Mouse (Mus musculus) common myeloid progenitor, adult 5-6 weeks (primary cell): Measurements from ENCODE around the gene Acsbg1. TPM values are rescaled to one million over a fixed set of nuclear protein-coding genes. Genes with fewer than 3 reads are reported as not detected.
"Not testable (repeated sequence)": the region's sequence is repeated elsewhere in the genome, so short reads cannot be mapped to it uniquely, and the experiment has no call there.

Experiments
- ATAC-seq: replicated peaks from 2 replicates; pipeline ENCODE4 v1.8.0; 2016; ENCODE audit warnings: low read depth, mild to moderate bottlenecking, moderate TSS enrichment, inconsistent platforms; ENCODE audit not compliant: poor library complexity, severe bottlenecking
- total RNA-seq: library from RNA; stranded (forward); fragments of 200-1000, 187-1606 nt; gene quantifications from 2 replicates; pipeline ENCODE4 v1.2.3, GENCODE M21; 2017

The Acsbg1 gene
- not detected in 2 replicates for total RNA-seq

DNA sequence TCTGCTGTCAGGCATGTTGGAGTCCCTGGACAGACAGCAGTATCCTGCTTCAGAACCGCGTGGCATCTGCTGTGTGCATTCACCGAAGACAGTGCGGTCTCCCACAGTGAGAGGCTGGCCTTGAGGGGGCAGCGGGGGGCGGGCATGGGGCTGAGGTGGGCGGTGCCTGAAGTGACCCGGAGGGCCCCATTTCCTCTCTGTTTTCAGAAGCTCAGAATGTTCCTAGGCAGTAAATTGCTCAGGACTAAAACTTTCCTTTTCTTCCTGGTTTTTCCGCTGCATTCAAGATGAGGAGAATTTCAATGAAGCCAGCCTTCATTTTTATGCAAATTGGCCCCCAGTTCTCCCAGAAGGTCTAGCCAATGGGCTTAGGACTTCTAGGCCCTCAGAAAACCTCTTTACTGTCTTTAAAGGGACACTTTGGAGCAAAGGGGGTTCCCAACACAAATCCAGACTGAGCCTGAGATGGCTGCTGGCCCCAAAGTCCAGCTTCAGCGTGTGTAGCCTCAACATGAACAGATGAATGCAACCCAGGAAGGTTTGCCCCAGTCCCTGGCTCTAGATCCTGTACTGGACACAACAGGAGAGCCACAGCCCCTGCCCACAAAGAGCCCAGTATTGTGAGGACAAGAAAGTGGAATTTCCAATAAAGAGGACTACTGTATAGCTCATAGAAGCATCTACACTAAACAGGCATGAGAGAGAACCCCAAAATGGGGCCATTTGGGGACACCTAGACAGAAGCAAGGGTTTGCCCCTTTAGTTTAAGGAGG, at the start of gene Acsbg1:
Gene Acsbg1, minus strand, starts transcription at position 266 of the 773 bp plus-strand sequence.
- ATAC-seq = 0 out of 2 replicates have a peak, but pooled peaks have one; percentile 22

DNA sequence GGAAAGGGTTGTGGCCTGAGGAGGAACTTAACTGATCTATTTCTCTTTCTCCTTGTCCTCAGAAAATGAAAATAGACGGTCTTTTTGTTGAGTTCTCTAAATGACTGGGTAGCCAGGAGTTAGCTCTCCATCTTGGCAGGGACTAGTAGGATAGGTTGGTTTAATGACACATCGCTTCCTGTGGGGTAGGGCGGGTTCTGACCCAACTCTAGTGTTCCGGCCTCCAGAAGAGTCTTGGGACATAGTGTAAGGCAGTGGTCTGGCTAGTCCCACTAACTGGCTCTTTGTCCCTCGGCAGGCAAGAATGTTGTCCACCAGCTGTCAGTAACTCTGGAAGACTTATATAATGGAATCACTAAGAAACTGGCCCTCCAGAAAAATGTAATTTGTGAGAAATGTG, 46.4 kb upstream of the Acsbg1 start:
- no peak for ATAC-seq

DNA sequence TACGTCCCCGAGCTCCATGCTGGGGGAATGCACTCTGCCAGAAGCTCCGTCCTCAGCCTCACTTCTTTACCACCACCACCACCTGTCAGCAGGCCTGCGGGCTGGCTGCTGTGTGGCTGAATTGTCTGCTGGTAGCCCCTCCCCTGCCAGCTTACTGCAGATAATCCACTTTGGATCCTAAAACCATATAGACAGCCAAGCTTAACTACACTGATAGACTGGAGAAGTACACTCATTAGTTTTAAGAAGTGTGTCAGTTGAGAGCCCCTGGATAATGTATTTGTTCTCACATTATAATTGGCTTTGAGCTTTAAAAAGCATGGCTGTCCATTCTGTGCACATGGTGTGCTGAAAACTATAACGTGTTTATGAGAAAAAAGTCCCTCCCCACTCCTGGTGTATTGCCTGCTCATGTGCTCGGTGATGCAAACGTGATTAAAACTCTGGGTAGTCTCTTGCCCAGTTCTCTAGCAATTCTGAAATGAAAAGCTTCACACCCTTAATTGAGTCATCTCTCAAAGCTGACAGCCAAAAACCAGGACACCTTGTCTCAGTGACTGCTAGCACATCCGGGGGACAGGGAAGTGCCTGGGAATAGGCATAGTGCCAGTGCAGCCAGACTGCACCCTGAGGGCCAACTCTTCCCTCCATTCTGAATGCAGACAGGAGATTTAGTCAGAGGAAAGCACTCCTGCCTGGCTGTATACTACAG, 45.8 kb upstream of the Acsbg1 start:
- no peak for ATAC-seq

DNA sequence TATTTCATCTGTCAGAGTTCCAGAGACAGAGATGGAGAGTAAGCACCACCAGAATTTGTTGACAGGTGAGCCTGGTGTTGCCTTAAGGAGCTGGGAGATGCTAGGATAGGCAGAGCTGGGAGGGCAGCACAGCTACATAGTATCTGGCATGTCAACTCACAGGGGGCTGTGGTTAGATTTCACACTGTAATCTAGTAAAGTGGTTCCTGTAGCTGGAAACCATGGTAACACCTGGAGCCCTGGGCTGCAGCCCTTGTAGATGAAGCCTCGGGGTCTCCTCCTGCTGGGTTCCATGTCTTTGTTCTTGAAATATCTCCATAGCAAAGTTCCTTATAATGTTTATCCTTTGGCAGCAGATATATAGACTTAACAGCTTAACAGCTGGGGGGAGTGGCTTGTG, 43.9 kb upstream of the Acsbg1 start:
- ATAC-seq = no peak

DNA sequence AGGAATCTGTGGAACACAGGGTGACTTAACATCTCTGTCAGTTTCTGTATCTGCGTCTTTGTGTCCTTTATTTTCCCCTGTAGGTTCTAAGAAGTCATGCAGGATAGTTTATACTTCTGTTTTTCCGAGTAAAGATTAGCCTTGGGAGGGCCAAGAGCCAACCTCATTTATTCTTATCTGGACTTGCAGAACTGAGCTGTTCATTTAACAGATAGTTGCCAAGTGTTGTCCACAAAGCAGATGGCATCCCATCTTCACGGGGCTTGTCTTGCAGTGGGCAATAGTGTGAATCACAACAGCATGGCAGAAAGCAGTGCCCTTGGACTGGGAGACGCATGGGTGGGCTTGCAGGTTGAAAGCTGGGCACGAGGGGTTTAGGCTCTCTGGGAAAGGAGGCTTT, 42.7 kb upstream of the Acsbg1 start:
- peak; percentile 52 for ATAC-seq

DNA sequence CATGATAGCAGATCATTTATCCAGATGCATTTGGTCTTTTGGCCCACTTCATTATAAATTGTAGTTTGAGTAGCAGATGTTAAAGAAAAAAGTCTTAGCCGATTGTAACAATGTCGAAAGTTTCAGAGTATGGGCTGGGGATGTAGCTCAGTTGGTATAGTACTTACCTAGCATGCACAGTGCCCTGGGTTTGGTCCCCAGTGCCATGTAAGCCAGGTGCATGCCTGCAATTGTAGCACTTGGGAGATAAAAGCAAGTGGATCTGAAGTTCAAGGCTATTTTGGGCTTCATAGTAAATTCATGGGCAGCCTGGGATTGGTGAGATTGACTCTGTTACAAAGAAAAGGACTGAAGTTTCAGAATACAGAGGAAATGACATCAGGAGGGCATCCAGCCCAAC, 40.9 kb upstream of the Acsbg1 start:
- ATAC-seq = no peak

DNA sequence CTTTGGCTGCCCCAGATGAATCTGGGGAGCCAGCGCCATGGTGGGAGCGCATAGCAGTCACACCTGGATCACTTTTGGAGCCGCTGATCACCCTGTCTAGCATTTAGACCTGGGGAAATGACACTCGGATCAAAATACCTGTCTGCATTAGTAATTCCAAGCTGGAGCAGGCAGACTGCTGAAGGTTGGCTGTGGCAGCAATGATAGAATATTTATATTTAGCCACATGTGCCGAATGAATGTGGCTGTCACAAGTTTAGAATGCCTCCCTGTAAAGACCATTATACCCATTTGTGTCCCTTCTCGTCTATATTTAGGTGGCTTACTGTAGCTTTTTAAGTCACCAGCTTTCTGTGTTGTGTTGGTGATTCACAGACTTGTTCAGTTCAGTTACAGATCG, 39.1 kb upstream of the Acsbg1 start:
- ATAC-seq = no peak

DNA sequence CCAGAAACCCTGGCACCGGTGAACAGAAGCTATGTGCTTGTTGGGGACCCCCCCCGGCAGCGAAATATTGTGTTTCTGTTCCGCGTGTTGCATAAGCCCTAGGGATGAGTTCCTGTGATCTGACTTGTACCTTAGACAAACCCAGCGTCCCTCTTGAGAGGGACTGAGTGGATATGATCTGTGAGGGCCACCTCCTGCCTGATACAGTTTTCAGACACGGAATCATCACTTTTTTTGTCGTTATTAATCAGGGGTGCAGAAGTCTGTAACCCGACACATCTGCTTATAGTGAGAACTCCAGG, 38.5 kb upstream of the Acsbg1 start:
- no peak for ATAC-seq

DNA sequence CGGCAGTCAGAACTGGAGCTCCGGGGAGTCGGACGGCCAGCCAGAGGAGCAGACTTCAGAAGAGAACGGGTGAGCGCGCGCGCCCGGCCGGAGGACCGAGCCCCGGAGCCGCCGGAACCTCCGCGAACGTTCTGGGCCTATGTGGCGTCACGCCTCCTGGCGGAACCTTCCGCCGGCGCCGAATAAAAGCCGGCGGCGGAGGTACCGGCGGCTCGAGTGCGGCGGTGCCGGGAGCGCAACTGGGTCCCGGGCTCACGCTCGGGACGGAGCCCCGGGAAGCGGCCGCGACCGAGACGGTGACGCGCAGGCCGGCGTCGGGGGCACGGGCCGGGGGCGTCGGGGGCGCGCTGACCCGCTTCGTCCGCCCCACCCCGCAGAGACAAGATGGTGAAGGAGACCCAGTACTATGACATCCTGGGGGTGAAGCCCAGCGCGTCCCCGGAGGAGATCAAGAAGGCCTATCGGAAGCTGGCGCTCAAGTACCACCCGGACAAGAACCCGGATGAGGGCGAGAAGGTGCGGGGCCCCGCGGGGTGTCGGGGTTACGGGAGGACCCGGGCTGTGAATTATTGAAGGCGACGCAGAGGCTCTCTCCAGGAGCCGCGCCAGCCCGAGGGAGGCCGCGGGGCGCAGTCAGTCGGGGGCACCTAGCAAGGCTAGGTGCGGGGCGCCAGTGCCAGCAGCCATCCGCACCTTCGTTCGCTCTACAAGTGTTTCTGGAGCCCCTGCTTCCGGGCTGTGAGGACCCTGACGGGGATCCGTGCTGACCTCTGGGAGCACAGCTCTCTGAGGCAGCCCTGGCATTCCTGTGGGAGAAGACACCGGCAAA, 37.9 kb upstream of the Acsbg1 start:
- ATAC-seq = peak; percentile 26; the same call in 1 of the 2 replicates

DNA sequence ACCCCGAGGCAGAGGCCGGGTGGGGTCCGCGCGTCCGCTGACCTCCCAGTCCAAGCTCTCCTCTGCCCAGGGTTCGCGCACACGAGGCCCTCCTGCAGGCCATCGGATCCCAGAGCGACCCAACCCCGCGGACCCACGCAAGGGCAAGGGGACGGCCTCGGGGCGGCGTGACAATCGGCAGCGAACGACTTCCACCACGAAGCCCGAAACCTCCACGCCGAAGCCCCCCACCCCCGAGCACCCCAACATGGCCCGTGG, 37.3 kb upstream of the Acsbg1 start:
- no peak for ATAC-seq

DNA sequence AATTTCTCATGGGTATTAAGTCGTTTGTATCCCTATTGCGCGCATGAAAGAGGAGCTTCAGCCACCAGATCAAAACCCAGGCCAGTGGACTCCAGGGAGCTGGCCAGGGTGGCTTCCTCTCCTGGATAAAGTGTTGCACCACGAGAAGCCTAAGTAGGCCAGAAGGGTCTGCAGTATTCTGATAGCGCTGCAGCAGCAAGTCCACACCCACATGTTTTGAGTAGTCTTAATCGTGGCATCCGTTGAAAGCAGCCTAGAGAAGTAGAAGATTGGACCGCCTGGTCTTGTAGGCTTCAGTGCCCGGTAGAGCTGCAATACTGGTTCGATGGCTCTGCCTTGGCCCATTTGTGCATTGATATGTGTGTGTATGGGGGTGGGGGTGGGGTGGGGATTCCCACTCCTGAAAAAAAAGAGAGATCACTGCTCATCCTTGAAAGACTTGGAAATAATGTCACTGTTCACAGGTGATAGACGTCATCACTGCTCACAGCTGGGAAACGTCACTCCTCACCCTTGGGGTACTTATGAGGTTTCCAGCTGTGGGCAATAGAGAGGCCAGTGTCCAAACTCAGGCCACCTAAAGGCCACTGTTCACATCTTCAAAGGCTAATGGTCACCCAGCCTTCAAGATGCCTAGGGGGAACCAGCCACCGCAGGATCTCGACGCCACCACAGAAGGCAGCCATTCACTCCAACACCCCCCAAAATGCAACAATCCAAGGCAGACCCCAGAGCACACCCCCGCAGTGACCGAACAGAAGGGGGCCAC, 36.8 kb upstream of the Acsbg1 start, which contains the start of gene Dnaja4:
Gene Dnaja4, plus strand, starts transcription at position 556 of the 769 bp plus-strand sequence.
- peak; percentile 62 for ATAC-seq

DNA sequence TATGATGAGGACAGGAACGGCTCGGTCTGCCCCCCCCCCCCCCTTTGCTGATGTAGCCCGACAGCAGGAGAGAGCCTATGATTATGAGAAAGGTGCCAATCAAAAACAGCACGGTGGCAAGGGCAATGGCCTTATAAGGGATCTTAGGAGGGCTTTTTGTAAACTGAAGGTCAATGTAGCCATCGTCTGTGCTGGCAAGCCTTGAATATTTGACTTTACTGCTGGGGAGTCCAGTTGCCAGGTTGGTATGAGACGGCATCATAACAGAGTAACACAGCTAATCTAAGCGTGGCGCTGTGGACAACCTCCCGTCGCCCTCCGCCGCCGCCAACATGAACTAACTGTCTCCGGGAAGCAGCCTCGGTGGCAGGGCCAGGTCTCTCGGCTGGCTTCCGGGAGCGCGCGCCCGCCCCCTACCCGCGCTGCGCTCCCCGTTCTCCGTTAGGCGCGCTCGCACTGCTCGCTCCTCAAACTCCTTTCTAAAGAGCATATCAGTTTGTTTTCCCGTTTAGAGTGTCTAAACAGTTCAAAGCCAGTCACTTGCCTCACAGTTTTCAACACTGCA, 29.7 kb upstream of the Acsbg1 start:
- peak; percentile 89 for ATAC-seq

DNA sequence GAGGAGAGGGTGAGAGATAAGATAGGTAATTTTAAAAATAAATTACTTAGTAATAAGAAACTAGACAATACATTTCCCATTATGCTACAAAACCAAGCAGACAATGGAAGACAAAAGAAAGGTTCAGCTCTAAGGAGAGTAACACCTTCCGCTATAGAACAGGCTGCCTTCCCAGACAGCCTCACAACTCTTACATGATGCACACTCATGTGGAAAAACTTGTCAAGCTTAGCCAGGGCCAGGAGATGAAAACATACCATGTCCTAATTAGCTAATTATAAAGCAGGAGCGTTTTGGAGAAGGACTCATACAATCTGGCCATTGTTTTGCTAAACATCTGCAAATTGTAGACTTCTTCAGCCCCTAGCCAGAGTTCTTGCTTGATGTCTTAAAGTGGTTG, 29.0 kb upstream of the Acsbg1 start:
- not testable (repeated sequence) for ATAC-seq

DNA sequence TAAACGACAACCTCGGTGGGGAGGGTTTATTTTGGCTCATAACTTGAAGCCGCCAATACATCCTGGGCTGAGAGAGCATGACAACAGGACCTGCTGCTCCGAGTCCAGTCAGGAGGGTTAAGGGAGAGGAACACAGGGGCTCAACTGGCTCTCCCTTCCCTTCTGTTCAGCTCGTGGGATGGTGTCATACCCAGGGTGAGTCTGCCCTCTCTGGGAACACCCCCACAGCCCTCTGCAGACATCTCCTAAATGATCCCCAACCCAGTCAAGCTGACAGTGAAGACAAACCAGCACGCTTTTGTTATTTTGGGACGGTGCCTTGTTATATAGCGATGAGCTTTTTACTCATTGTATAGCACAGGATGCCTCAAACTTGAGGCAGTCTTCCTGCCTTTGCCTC, 27.8 kb upstream of the Acsbg1 start:
- ATAC-seq = no peak

DNA sequence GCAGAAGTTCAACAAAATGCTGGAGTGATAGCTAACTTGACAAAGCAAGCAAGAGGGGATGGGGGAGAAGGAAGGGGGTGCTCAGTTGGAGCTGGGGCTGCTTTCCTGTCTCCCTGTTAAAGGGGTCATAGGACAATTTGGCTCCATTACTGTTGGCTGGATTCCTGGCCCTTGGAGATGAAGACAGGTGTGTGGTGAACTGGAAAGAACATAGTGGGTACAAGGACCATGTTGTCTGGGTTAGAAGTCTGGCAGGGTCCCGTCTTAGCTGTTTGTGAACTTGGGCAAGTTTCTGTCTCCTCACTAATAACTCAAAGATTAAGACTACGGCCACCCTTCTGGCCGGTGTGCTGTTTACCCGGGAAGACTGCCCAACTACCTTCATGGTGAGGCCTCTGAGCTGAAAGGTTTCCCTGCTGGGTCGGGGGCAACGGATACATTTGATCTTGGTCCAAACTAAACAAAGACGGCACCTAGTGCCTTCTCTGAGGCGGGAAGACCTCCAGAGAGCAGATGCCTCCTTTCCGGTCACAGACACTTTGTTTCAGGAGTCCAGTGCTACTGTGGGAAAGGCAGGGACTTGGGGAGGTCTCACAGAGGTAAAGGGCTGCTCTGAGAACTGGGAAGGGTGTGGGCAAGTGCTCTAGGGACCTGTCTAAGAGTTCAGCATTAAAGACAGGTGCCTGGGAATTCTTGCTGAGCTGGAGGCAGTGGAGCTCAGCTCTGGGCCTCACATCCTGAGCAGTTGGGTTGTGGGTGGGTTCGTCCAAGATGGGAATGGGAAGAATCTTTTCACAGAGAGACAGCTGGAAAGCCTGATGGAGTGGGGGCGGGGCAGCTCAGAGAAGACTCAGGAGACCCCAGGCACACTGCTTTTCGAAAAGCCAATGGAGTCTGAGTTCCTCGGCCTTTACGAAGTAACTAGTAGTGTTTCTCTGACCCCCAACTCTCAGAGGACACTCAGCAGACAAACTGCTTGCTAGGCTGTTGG, 25.9 kb upstream of the Acsbg1 start:
- no peak for ATAC-seq

DNA sequence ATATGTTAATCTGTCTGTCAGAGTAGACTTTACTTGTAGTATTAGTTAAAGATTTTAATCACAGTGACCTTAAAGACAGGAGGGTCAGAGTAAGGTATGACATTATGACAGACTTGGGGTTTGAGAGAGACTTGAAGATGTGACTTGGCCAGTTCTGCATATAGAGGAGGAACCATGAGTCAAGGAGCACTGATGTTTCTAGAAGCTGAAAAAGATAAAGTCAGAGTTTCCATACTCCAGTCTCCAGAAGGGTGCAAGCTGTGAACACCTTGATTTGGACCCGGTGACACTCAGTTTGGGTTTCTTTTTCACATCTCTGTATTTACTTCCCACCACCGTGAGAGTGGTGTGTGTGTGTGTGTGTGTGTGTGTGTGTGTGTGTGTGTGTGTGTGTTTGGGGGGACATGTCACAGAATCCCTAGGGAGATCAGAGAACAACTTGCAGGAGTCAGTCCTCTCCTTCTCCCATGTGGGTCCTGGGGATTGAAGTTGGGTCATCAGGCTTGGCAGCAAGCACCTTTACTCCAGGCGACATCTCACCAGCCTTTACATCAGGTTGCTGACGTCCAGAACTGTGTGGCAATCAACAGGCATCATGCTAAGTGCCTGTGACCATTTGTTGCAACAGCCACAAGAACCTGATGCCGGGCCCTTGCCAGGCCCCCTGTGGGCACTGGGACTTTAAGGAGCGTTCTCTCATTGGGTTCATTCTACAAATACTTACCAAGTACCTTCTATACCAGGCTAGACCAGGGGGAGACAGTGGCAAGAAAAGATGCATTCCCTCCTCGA, 22.3 kb upstream of the Acsbg1 start:
- ATAC-seq = no peak

DNA sequence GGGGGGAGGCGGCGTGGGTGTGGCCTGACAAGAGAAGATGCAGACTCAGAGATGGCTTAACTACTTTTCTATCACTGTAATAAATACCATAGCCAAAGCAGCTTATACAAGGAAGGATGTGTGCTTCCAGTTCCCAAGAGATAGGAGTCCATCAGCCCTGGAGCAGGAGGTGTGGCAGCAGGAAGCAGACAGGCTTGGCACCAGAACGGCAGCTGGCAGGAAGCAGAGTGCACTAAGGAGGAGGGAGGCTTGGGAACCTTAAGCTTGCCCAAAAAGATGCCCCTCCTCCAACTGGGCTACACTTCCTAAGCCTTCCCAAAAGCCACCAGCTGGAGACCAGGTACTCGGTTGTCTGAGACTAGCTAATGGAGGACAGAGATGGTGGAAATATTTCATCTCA, 21.2 kb upstream of the Acsbg1 start:
- no peak for ATAC-seq

DNA sequence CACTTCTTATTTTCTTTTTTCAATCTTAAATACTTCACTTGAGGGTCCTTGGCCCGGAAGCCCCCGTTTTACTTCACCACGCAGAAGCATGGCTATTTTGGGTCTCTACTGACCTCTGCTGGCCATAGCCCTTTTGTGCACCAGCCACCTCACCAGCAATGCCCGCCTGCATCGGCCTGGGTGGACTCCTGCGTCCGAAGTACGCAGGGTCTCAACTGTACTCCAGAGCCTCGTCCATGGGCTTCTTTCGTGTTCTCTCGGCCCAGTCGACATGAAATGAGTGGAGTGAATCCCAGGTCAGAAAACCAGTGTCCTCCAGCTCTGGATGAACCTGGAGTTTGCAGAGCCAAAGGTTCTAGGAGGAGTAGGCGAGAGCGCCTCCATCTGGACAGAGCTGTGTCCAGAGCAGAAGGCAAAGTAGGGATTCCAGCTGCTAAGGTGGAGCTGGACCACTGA, 14.9 kb upstream of the Acsbg1 start:
- peak; percentile 93 for ATAC-seq
